Mouse (Mus musculus): ENCODE data around the gene Cmah. TPM values are rescaled to one million over a fixed set of nuclear protein-coding genes. Genes with fewer than 3 reads are reported as not detected.
A peak's percentile ranks its signal among the peaks of the same experiment; 100 is the strongest.

The Cmah gene
- polyA plus RNA-seq (2015; fragmentation: Nextera tagmentation; extraction: Ambion mirVana): 0.39 and 0.77 TPM in 2 replicates

- ATAC-seq (ENCODE audit: low read depth): no peak
- no peaks in the 10 kb centered on the region for H3K36me3 ChIP-seq (ENCODE audit: control insufficient read depth, insufficient read depth, low read length)
- no peak within 1 kb of the TSS for H3K9ac ChIP-seq (ENCODE audit: low read length)
- 77% methylated on average over 5 of the region's 5 CpGs for WGBS
- H3K27me3 ChIP-seq (ENCODE audit: control insufficient read depth, insufficient read depth, low read depth, low read length): no peaks in the 10 kb centered on the region
- no peak within 1 kb of the TSS for H3K27ac ChIP-seq (ENCODE audit: low read length)
- H3K4me2 ChIP-seq (ENCODE audit: low read depth, low read length): no peak within 1 kb of the TSS
- H3K4me1 ChIP-seq (replicated peaks; ENCODE audit: control insufficient read depth, insufficient read depth, low read length): no peaks in the 10 kb centered on the region
- H3K9me3 ChIP-seq (ENCODE audit: control insufficient read depth, low read length): no peaks in the 10 kb centered on the region
- H3K4me3 ChIP-seq (ENCODE audit: low read length): no peak within 1 kb of the TSS
Observed at GRCm38 (mm10) chr13:24327201-24327600, at the start of gene Cmah. Gene Cmah (plus strand): TSS chr13:24327404.

- no peak overlapping the region for H3K27ac ChIP-seq (ENCODE audit: low read length)
- 41% methylated on average over 11 of the region's 11 CpGs for WGBS
- peak overlapping the region; percentile 39; the same call in 1 of the 2 replicates for H3K9ac ChIP-seq (ENCODE audit: low read length)
- no peaks in the 10 kb centered on the region for H3K27me3 ChIP-seq (ENCODE audit: control insufficient read depth, insufficient read depth, low read depth, low read length)
- H3K36me3 ChIP-seq (ENCODE audit: control insufficient read depth, insufficient read depth, low read length): peaks cover 2% of the 10 kb centered on the region; the same call in 1 of the 2 replicates
- no peaks in the 10 kb centered on the region for H3K9me3 ChIP-seq (ENCODE audit: control insufficient read depth, low read length)
- H3K4me1 ChIP-seq (replicated peaks; ENCODE audit: control insufficient read depth, insufficient read depth, low read length): peaks cover 7% of the 10 kb centered on the region
- peak overlapping the region; percentile 89 for H3K4me2 ChIP-seq (ENCODE audit: low read depth, low read length)
- ATAC-seq (ENCODE audit: low read depth): no peak
- peak overlapping the region; percentile 75 for H3K4me3 ChIP-seq (ENCODE audit: low read length)
Observed at GRCm38 (mm10) chr13:24279407-24279761, 47.8 kb upstream of the Cmah start.

GRCm38 (mm10) chr13:24279762-24280438 is 47.3 kb upstream of the Cmah start:
- Histone ChIP-seq H3K9ac (ENCODE audit: low read length) (peak overlapping the region; percentile 84), H3K27me3 (ENCODE audit: control insufficient read depth, insufficient read depth, low read depth, low read length) (no peaks in the 10 kb centered on the region), H3K4me2 (ENCODE audit: low read depth, low read length) (peak overlapping the region; percentile 89), H3K27ac (ENCODE audit: low read length) (peak overlapping the region; percentile 96), H3K4me1 (replicated peaks; ENCODE audit: control insufficient read depth, insufficient read depth, low read length) (peaks cover 7% of the 10 kb centered on the region), H3K36me3 (ENCODE audit: control insufficient read depth, insufficient read depth, low read length) (peaks cover 2% of the 10 kb centered on the region; the same call in 1 of the 2 replicates), H3K4me3 (ENCODE audit: low read length) (peak overlapping the region; percentile 75), H3K9me3 (ENCODE audit: control insufficient read depth, low read length) (no peaks in the 10 kb centered on the region)
- WGBS: 1% methylated on average over 20 of the region's 21 CpGs
- peak; percentile 11; the same call in 1 of the 2 replicates for ATAC-seq (ENCODE audit: low read depth)

- H3K27me3 ChIP-seq (ENCODE audit: control insufficient read depth, insufficient read depth, low read depth, low read length): no peaks in the 10 kb centered on the region
- H3K27ac ChIP-seq (ENCODE audit: low read length): peak within 1 kb of the TSS; percentile 96
- no peaks in the 10 kb centered on the region for H3K36me3 ChIP-seq (ENCODE audit: control insufficient read depth, insufficient read depth, low read length)
- H3K9ac ChIP-seq (ENCODE audit: low read length): peak within 1 kb of the TSS; percentile 84
- 0% methylated on average over 90 of the region's 96 CpGs for WGBS
- ATAC-seq (ENCODE audit: low read depth): peak; percentile 98
- H3K4me2 ChIP-seq (ENCODE audit: low read depth, low read length): peak within 1 kb of the TSS; percentile 89
- H3K4me3 ChIP-seq (ENCODE audit: low read length): peak within 1 kb of the TSS; percentile 75
- no peaks in the 10 kb centered on the region for H3K9me3 ChIP-seq (ENCODE audit: control insufficient read depth, low read length)
- H3K4me1 ChIP-seq (replicated peaks; ENCODE audit: control insufficient read depth, insufficient read depth, low read length): peaks cover 7% of the 10 kb centered on the region
Observed at GRCm38 (mm10) chr13:24280439-24281431, 46.5 kb upstream of the Cmah start, which contains the start of gene Carmil1. Gene Carmil1 (minus strand): TSS chr13:24280795.

- no peak for ATAC-seq (ENCODE audit: low read depth)
- Histone ChIP-seq H3K4me2 (ENCODE audit: low read depth, low read length) (no peak overlapping the region), H3K4me3 (ENCODE audit: low read length) (no peak overlapping the region), H3K9me3 (ENCODE audit: control insufficient read depth, low read length) (peaks cover 2% of the 10 kb centered on the region; the same call in 1 of the 2 replicates), H3K9ac (ENCODE audit: low read length) (no peak overlapping the region), H3K27me3 (ENCODE audit: control insufficient read depth, insufficient read depth, low read depth, low read length) (no peaks in the 10 kb centered on the region), H3K4me1 (replicated peaks; ENCODE audit: control insufficient read depth, insufficient read depth, low read length) (no peaks in the 10 kb centered on the region), H3K36me3 (ENCODE audit: control insufficient read depth, insufficient read depth, low read length) (no peaks in the 10 kb centered on the region), H3K27ac (ENCODE audit: low read length) (no peak overlapping the region)
- WGBS: 72% methylated on average over 2 of the region's 2 CpGs
Observed at GRCm38 (mm10) chr13:24287381-24287780, 39.8 kb upstream of the Cmah start.

GRCm38 (mm10) chr13:24297252-24297651 is 30.0 kb upstream of the Cmah start:
- no peak for ATAC-seq (ENCODE audit: low read depth)
- Histone ChIP-seq H3K36me3 (ENCODE audit: control insufficient read depth, insufficient read depth, low read length) (no peaks in the 10 kb centered on the region), H3K27me3 (ENCODE audit: control insufficient read depth, insufficient read depth, low read depth, low read length) (no peaks in the 10 kb centered on the region), H3K4me3 (ENCODE audit: low read length) (no peak overlapping the region), H3K4me1 (replicated peaks; ENCODE audit: control insufficient read depth, insufficient read depth, low read length) (no peaks in the 10 kb centered on the region), H3K9ac (ENCODE audit: low read length) (no peak overlapping the region), H3K4me2 (ENCODE audit: low read depth, low read length) (no peak overlapping the region), H3K9me3 (ENCODE audit: control insufficient read depth, low read length) (no peaks in the 10 kb centered on the region), H3K27ac (ENCODE audit: low read length) (no peak overlapping the region)
- 17% methylated on average over 4 of the region's 4 CpGs for WGBS

GRCm38 (mm10) chr13:24305486-24305885 is 21.7 kb upstream of the Cmah start:
- Histone ChIP-seq H3K9ac (ENCODE audit: low read length) (no peak overlapping the region), H3K36me3 (ENCODE audit: control insufficient read depth, insufficient read depth, low read length) (no peaks in the 10 kb centered on the region), H3K9me3 (ENCODE audit: control insufficient read depth, low read length) (no peaks in the 10 kb centered on the region), H3K4me1 (replicated peaks; ENCODE audit: control insufficient read depth, insufficient read depth, low read length) (no peaks in the 10 kb centered on the region), H3K4me3 (ENCODE audit: low read length) (no peak overlapping the region), H3K27me3 (ENCODE audit: control insufficient read depth, insufficient read depth, low read depth, low read length) (no peaks in the 10 kb centered on the region), H3K4me2 (ENCODE audit: low read depth, low read length) (no peak overlapping the region), H3K27ac (ENCODE audit: low read length) (no peak overlapping the region)
- no peak for ATAC-seq (ENCODE audit: low read depth)
- WGBS: 80% methylated on average over 4 of the region's 4 CpGs

GRCm38 (mm10) chr13:24306248-24306647 is 21.0 kb upstream of the Cmah start:
- no peak overlapping the region for H3K27ac ChIP-seq (ENCODE audit: low read length)
- H3K4me2 ChIP-seq (ENCODE audit: low read depth, low read length): no peak overlapping the region
- 39% methylated on average over 4 of the region's 4 CpGs for WGBS
- no peak for ATAC-seq (ENCODE audit: low read depth)
- H3K4me1 ChIP-seq (replicated peaks; ENCODE audit: control insufficient read depth, insufficient read depth, low read length): no peaks in the 10 kb centered on the region
- no peaks in the 10 kb centered on the region for H3K27me3 ChIP-seq (ENCODE audit: control insufficient read depth, insufficient read depth, low read depth, low read length)
- H3K9ac ChIP-seq (ENCODE audit: low read length): no peak overlapping the region
- H3K36me3 ChIP-seq (ENCODE audit: control insufficient read depth, insufficient read depth, low read length): no peaks in the 10 kb centered on the region
- no peak overlapping the region for H3K4me3 ChIP-seq (ENCODE audit: low read length)
- H3K9me3 ChIP-seq (ENCODE audit: control insufficient read depth, low read length): no peaks in the 10 kb centered on the region
